Mouse (Mus musculus) cerebellum, adult 2 months (tissue): ENCODE measurements at regions not wholly inside any gene's neighbourhood (a gene's known extent, or its start where the extent isn't known, plus 50 kb on each side); places are given as distances from the start of the nearest gene placed in this dataset.
A peak's percentile ranks its signal among the peaks of the same experiment; 100 is the strongest.

Source experiments
- DNase-seq, 2 experiments: peaks; one replicate each; pipeline ENCODE4 v3.0.0; 2021
- H3K27ac ChIP-seq: fragments of 200-500 bp; 2 replicates; pipeline ENCODE4 v1.5.1; 2012; ENCODE audit warnings: low read length, control low read depth, inconsistent platforms; ENCODE audit not compliant: insufficient read depth
- H3K27me3 ChIP-seq: fragments of 200-500 bp; 2 replicates; pipeline ENCODE4 v1.6.1; 2012; ENCODE audit warnings: inconsistent platforms, mild to moderate bottlenecking, low read length, moderate library complexity; ENCODE audit not compliant: control insufficient read depth, insufficient read depth
- H3K4me1 ChIP-seq: fragments of 200-500 bp; 2 replicates; pipeline ENCODE4 v1.6.1; 2011; ENCODE audit warnings: low read length; ENCODE audit not compliant: control insufficient read depth, insufficient read depth
- H3K4me3 ChIP-seq: fragments of 200-500 bp; replicated peaks from 2 replicates; pipeline ENCODE3; 2011; ENCODE audit warnings: mild to moderate bottlenecking, low read depth, low read length, control low read depth; ENCODE audit not compliant: insufficient read depth
- CTCF ChIP-seq: fragments of 200-500 bp; IDR thresholded peaks from 2 replicates; pipeline ENCODE4 v1.5.1; 2011; ENCODE audit warnings: low read depth, mild to moderate bottlenecking, control low read depth, low read length, moderate library complexity, borderline replicate concordance; ENCODE audit not compliant: insufficient read depth
- POLR2A ChIP-seq: fragments of 200-500 bp; IDR thresholded peaks from 2 replicates; pipeline ENCODE4 v1.6.1; 2011; ENCODE audit warnings: low read length, control low read depth, borderline replicate concordance; ENCODE audit not compliant: insufficient read depth
- whole genome bisulfite sequencing: fragments of 180-500 bp; shearing (Covaris S2); methylation state at CpG from one replicate; pipeline ENCODE4 v1.1.7; 2018; 5-methylcytosine and 5-hydroxymethylcytosine counted together

GRCm38 (mm10) chr5:148609506-148609880, 56.9 kb upstream of the Ubl3 start:
- H3K4me3 ChIP-seq: no peak overlapping the region
- TF ChIP-seq POLR2A (no peak), CTCF (no peak)
- H3K27me3 ChIP-seq: no peaks in the 10 kb centered on the region
- peak in 1 of 2 experiments; percentile 7 for DNase-seq
- WGBS: 21% methylated on average over 9 of the region's 9 CpGs
- peaks cover 7% of the 10 kb centered on the region for H3K4me1 ChIP-seq
- H3K27ac ChIP-seq: no peak overlapping the region

GRCm38 (mm10) chr5:148608857-148609505, 56.4 kb upstream of the Ubl3 start:
- Histone ChIP-seq H3K4me1 (peaks cover 7% of the 10 kb centered on the region), H3K4me3 (no peak overlapping the region), H3K27me3 (no peaks in the 10 kb centered on the region), H3K27ac (no peak overlapping the region)
- TF ChIP-seq POLR2A: no peak
- TF ChIP-seq CTCF: no peak
- no peak for DNase-seq
- 68% methylated on average over 13 of the region's 13 CpGs for WGBS

GRCm38 (mm10) chr5:148608178-148608577, 55.6 kb upstream of the Ubl3 start:
- TF ChIP-seq POLR2A (no peak), CTCF (no peak)
- H3K27ac ChIP-seq: no peak overlapping the region
- H3K4me1 ChIP-seq: peaks cover 7% of the 10 kb centered on the region
- 43% methylated on average over 9 of the region's 9 CpGs for WGBS
- H3K4me3 ChIP-seq: no peak overlapping the region
- H3K27me3 ChIP-seq: no peaks in the 10 kb centered on the region
- no peak for DNase-seq

DNA sequence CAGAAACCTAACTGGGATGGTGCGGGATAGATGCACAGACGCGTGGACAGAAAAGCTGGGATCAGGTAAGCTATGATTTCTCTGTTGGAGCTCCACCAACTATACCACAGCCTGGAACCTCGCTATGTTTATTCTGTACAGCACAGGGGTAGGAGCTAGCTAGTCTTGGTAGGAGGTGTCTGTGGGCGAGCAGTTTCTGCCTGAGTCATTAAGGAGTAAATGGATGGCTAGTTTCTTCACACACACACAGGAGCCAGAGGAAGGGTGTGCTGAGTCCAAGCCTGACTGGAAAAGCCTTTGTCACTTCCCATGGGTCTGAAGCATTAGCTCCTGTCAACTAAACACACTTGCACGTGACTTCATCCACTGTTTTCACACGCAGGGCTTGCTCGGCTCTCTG, 53.1 kb upstream of the Ubl3 start:
- Histone ChIP-seq H3K27me3 (no peaks in the 10 kb centered on the region), H3K27ac (no peak overlapping the region), H3K4me3 (no peak overlapping the region), H3K4me1 (peaks cover 7% of the 10 kb centered on the region)
- 90% methylated on average over 8 of the region's 8 CpGs for WGBS
- DNase-seq: no peak
- TF ChIP-seq CTCF: no peak
